Mouse (Mus musculus): ENCODE data around the gene Btbd19.

GRCm38 (mm10) chr4:117107813-117108523 is 17.6 kb downstream of the Btbd19 start:
- TF ChIP-seq CTCF (IDR thresholded peaks at IDR 0.05; ENCODE audit: low read depth, low read length) (no peak), GATA1 (IDR thresholded peaks at IDR 0.05; ENCODE audit: borderline replicate concordance, low read length) (no peak)

Data from G1E (cell line).